Mouse (Mus musculus) forebrain, embryonic 14.5 days (tissue): ENCODE data around the gene Gnpat. TPM values are rescaled to one million over a fixed set of nuclear protein-coding genes. Genes with fewer than 3 reads are reported as not detected.

Experiments
- ATAC-seq: fragments of 200-750 bp; cut with Nextera tagmentation; 2 replicates; pipeline ENCODE4 v1.8.0; 2017; ENCODE audit warnings: mild to moderate bottlenecking, moderate library complexity
- DNase-seq: peaks from one replicate; pipeline ENCODE4 v3.0.0-alpha.2; 2015; ENCODE audit warnings: low spot score
- H3K27ac ChIP-seq: fragments of 300-500 bp; sonication (generic); 2 replicates; pipeline ENCODE4 v1.5.1; 2014; ENCODE audit warnings: low read depth, mild to moderate bottlenecking, control low read depth, low read length, moderate library complexity
- H3K27me3 ChIP-seq: fragments of 300-500 bp; sonication (generic); replicated peaks from 2 replicates; pipeline ENCODE4 v1.6.1; 2014; ENCODE audit warnings: low read length, control low read depth, mixed read lengths; ENCODE audit not compliant: control insufficient read depth, insufficient read depth
- H3K36me3 ChIP-seq: fragments of 300-500 bp; sonication (generic); 2 replicates; pipeline ENCODE4 v1.6.1; 2014; ENCODE audit warnings: low read length, control low read depth; ENCODE audit not compliant: control insufficient read depth, insufficient read depth
- H3K4me1 ChIP-seq: fragments of 300-500 bp; sonication (generic); 2 replicates; pipeline ENCODE4 v1.6.1; 2014; ENCODE audit warnings: antibody characterized with exemption, low read length, control low read depth; ENCODE audit not compliant: control insufficient read depth, insufficient read depth
- H3K4me2 ChIP-seq: fragments of 300-500 bp; sonication (generic); 2 replicates; pipeline ENCODE4 v1.6.1; 2014; ENCODE audit warnings: mild to moderate bottlenecking, control low read depth, low read length
- H3K4me3 ChIP-seq: fragments of 300-500 bp; sonication (generic); 2 replicates; pipeline ENCODE4 v1.5.1; 2014; ENCODE audit warnings: low read depth, low read length, control low read depth
- H3K9ac ChIP-seq: fragments of 300-500 bp; sonication (generic); 2 replicates; pipeline ENCODE4 v1.6.1; 2014; ENCODE audit warnings: mild to moderate bottlenecking, low read length, control low read depth, moderate library complexity
- H3K9me3 ChIP-seq: fragments of 300-500 bp; sonication (generic); replicated peaks from 2 replicates; pipeline ENCODE4 v1.6.1; 2016; ENCODE audit warnings: low read length, control low read depth, mixed read lengths; ENCODE audit not compliant: control insufficient read depth
- WGBS: fragments of 180-500 bp; shearing (Covaris S2); extraction: QIAGEN DNeasy Blood & Tissue Kit; methylation state at CpG from one replicate; pipeline ENCODE4 v1.1.7; 2014; 5-methylcytosine and 5-hydroxymethylcytosine counted together
- polyA plus RNA-seq: library from polyadenylated mRNA; unstranded; fragments of >200 nt; fragmentation: Nextera tagmentation; extraction: Ambion mirVana; gene quantifications from 2 replicates; pipeline ENCODE4 v1.2.1, GENCODE M21; 2014

The Gnpat gene
- polyA plus RNA-seq, 1 experiment from 2014 or later, result 95.5 TPM

DNA sequence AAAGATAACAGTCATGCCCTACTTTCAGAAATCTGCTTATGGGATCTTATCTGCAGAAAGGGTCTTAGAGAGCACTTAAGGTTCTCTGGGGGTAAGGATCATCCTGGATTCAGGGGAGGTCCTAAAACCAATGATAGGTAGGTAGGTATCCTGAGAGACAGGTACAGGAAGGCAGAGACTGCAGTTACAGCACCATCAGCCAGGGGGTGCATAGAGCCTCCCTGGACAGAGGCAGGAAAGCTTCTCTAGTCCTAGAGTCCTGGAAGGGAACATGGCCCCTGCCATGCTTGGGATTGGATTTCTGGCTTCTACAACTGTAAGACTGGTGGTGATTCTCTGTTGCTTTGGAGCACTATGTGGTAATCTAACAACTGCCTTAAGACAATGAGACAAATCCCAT is 3.4 kb upstream of the Gnpat start:
- no peak for ATAC-seq
- H3K36me3 ChIP-seq, result peaks cover 49% of the 10 kb centered on the region
- H3K4me3 ChIP-seq, result no peak overlapping the region

DNA sequence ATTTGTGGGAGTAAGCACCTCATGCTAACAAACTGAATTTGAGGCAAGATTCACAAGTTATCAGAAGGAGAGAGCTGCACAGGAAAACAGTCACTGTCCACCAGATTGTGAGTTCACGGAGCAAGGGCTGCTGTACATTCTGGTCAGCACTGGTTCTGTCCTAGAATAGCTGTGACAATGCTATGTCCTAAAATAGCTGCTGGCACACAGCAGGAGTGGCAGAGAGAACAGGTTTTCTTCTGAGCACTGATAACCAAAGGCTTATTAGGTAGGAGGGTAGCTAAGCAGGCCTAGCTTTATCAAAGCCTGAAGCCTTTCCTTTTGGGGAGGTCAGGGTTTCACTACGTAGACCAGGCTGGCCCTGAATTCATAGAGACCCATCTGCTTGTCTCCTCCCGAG is 2.6 kb upstream of the Gnpat start:
- Histone ChIP-seq H3K4me2 (no peak overlapping the region), H3K9me3 (no peaks in the 10 kb centered on the region; the same call in 1 of the 2 replicates), H3K4me3 (no peak overlapping the region), H3K27ac (no peak overlapping the region), H3K9ac (no peak overlapping the region), H3K36me3 (peaks cover 43% of the 10 kb centered on the region), H3K4me1 (peaks cover 7% of the 10 kb centered on the region), H3K27me3 (no peaks in the 10 kb centered on the region)
- DNase-seq, result no peak
- 95% methylated on average over 3 of the region's 3 CpGs for WGBS
- ATAC-seq, result no peak

More for the DNA sequence above, 3.4 kb upstream of the Gnpat start:
- Histone ChIP-seq H3K9me3 (no peaks in the 10 kb centered on the region; the same call in 1 of the 2 replicates), H3K27ac (no peak overlapping the region), H3K4me2 (no peak overlapping the region), H3K9ac (no peak overlapping the region), H3K27me3 (no peaks in the 10 kb centered on the region), H3K4me1 (peaks cover 7% of the 10 kb centered on the region)
- DNase-seq, result no peak

DNA sequence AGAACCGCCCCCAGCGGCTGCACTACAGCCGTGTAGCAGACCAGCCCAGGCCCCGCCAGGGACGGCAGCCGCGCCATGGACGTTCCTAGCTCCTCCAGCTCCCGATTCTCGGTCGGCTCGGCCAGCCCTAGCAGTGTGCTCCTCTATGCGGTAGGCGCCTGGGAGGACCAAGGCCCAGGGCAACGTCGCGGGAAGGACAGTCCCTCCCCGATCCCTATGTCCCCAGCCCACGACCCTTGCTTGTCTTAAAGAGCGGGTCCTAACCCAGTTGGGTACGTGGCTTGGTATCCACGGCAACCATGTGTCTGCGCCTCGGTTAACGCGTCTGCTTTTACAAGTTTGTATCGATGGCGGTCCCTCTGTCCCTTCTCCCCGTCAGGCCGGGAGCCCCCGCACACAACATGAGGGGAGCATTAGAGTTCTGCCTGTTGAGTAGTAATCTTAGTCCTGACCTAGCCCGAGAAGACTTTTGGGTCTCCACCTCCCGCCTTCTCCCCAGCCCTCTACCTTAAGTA is 387 bp downstream of the Gnpat start:
- peak overlapping the region; percentile 81 for H3K9ac ChIP-seq
- peak overlapping the region; percentile 80 for H3K4me2 ChIP-seq
- H3K4me1 ChIP-seq, result peaks cover 7% of the 10 kb centered on the region
- under 1% methylated on average over 33 of the region's 33 CpGs for WGBS
- H3K27me3 ChIP-seq, result no peaks in the 10 kb centered on the region
- no peaks in the 10 kb centered on the region for H3K9me3 ChIP-seq
- H3K4me3 ChIP-seq, result peak overlapping the region; percentile 64
- H3K36me3 ChIP-seq, result peaks cover 23% of the 10 kb centered on the region
- DNase-seq, result no peak
- ATAC-seq, result peak; percentile 86
- H3K27ac ChIP-seq, result peak overlapping the region; percentile 83

DNA sequence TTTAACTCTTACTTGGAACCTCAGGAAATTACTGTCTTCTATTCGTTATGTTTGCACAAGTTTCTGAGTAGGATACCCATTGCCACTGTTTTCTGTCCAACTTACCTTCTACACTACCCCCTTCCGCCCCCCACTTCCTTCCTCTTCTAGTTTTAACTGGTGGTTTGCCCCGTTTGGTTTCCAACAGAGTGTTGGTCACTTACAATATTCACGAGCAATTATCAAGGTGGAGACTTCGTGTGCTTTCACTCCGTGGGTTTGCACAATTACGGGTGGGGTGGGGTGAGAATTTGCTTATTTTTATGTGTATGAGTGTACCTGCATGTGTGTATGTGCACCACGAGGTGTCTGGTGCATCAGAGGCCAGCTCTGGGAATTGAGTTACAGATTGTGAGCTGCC is 896 bp downstream of the Gnpat start:
- Histone ChIP-seq H3K4me3 (peak overlapping the region; percentile 64), H3K27ac (no peak overlapping the region)
- DNase-seq, result no peak

DNA sequence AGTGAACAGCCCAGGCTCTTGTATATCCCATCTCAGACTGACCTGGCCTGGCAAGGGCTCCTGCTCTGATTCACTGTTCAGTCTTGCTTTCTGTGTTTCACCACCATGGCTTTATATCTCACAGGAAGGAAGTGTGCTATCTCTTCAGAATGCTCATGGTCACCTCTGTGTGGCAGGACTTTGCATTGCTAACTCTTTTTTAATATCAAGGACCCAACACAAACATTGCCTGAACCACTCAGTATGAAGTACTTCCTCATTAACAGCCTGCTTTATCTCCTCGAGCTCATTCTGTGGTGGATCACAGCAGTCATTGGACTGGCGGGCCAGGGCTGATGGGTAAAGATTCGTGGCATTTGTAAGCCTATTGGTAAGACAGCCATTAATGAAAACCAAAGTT is 3.8 kb downstream of the Gnpat start:
- H3K4me2 ChIP-seq, result no peak overlapping the region
- ATAC-seq, result no peak
- H3K9ac ChIP-seq, result no peak overlapping the region
- H3K4me3 ChIP-seq, result no peak overlapping the region
- H3K9me3 ChIP-seq, result no peaks in the 10 kb centered on the region
- no peak overlapping the region for H3K27ac ChIP-seq
- H3K27me3 ChIP-seq, result no peaks in the 10 kb centered on the region
- no peak for DNase-seq
- H3K4me1 ChIP-seq, result peaks cover 7% of the 10 kb centered on the region
- 84% methylated on average over 3 of the region's 3 CpGs for WGBS
- H3K36me3 ChIP-seq, result peaks cover 15% of the 10 kb centered on the region

More for the DNA sequence above, 896 bp downstream of the Gnpat start:
- Histone ChIP-seq H3K4me1 (peaks cover 7% of the 10 kb centered on the region), H3K9ac (peak overlapping the region; percentile 81), H3K36me3 (peaks cover 19% of the 10 kb centered on the region), H3K27me3 (no peaks in the 10 kb centered on the region), H3K4me2 (peak overlapping the region; percentile 80), H3K9me3 (no peaks in the 10 kb centered on the region)
- WGBS, result 14% methylated on average over 8 of the region's 8 CpGs
- no peak for ATAC-seq

DNA sequence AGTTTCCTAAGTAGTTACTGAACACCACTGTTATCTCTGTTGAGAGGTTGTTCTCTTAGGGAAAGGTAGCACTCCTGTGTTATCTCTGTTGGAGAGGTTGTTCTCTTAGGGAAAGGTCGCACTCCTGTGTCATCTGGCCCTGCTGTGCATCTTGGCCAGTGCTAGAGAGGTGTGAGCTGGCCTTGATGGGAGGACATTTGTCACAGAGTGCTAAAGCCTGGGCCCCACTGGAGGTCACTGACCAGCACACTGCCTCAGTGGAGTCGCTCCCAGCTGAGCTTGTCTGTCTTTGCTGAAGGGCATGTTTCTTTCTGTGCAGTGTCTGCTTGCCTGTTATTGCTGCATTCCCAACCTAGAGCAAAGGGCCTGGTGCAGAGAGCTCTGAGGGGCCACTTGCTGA is 4.3 kb downstream of the Gnpat start:
- Histone ChIP-seq H3K4me3 (no peak overlapping the region), H3K9ac (no peak overlapping the region), H3K4me1 (peaks cover 7% of the 10 kb centered on the region), H3K27ac (no peak overlapping the region), H3K4me2 (no peak overlapping the region), H3K27me3 (no peaks in the 10 kb centered on the region), H3K36me3 (peaks cover 19% of the 10 kb centered on the region), H3K9me3 (no peaks in the 10 kb centered on the region)
- WGBS, result 98% methylated on average over 2 of the region's 2 CpGs
- no peak for DNase-seq
- no peak for ATAC-seq

DNA sequence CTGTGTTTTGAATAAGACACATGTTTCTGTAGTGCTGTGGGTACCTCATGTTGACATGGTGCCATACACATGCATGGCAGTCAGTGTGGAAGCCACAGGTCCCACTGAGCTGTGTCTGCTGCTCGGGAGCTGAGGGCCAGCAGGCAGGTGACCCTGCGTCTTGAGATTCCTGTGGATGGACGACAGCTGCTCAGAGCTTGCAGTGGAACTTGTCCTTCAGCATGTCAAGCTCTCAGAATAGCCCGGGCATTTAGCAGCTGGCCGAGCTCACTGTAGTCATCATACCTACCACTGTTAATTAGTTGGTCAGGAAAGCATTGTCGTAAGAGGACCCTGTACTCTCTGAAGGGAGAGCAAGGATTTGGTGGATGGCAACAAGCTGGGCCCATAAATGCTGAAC is 6.9 kb downstream of the Gnpat start:
- H3K36me3 ChIP-seq, result peaks cover 43% of the 10 kb centered on the region
- H3K4me2 ChIP-seq, result no peak overlapping the region
- no peak for ATAC-seq
- H3K4me3 ChIP-seq, result no peak overlapping the region
- WGBS, result 86% methylated on average over 6 of the region's 6 CpGs
- H3K9ac ChIP-seq, result no peak overlapping the region
- no peaks in the 10 kb centered on the region for H3K4me1 ChIP-seq
- no peaks in the 10 kb centered on the region for H3K9me3 ChIP-seq
- no peaks in the 10 kb centered on the region for H3K27me3 ChIP-seq
- no peak overlapping the region for H3K27ac ChIP-seq
- DNase-seq, result no peak

DNA sequence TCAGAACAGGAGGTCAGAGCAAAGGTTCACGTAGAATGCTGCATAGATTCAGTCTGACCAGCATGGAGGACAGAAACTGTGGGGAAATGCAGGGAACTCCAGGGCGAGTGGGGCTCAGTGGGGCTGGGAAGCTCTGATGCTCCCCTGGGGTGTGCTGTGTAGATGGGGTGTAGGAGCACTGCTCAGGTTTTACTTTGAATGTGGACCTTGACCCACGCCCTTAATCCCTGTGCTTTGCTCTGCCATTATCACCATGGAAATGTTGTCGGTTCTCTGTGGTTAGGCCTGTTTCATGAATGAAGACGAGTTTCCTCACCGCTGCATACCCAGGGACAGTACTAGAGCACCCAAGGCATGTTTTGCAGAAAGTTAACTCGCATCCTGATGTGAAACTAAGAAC is 8.6 kb downstream of the Gnpat start:
- no peaks in the 10 kb centered on the region for H3K4me1 ChIP-seq
- no peaks in the 10 kb centered on the region for H3K9me3 ChIP-seq
- ATAC-seq (no peak), DNase-seq (no peak)
- H3K36me3 ChIP-seq, result peaks cover 58% of the 10 kb centered on the region
- H3K4me3 ChIP-seq, result no peak overlapping the region
- WGBS, result 95% methylated on average over 7 of the region's 7 CpGs
- H3K27me3 ChIP-seq, result no peaks in the 10 kb centered on the region
- H3K4me2 ChIP-seq, result no peak overlapping the region
- H3K27ac ChIP-seq, result no peak overlapping the region
- no peak overlapping the region for H3K9ac ChIP-seq

DNA sequence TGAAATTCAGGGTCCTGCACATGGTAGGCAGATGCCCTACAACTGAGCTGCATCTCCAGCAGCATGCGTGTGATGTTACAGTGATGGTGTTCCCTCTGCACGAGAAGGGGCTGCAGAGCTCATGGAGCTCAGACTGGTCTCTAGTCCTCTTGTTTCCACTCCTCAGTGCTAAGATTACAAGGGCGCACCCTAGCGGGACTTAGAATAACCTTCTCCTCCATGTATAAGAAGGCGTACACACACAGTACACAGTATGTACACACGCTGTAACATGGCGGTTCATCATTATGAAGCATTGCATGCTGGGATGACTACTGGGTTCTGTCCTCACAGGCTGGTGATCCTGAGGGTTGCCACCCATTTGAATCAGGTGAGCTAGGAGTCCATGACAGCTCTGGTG is 9.2 kb downstream of the Gnpat start:
- peaks cover 64% of the 10 kb centered on the region for H3K36me3 ChIP-seq
- H3K4me1 ChIP-seq, result no peaks in the 10 kb centered on the region
- 92% methylated on average over 7 of the region's 7 CpGs for WGBS
- no peaks in the 10 kb centered on the region for H3K27me3 ChIP-seq
- H3K4me3 ChIP-seq, result no peak overlapping the region
- no peak overlapping the region for H3K4me2 ChIP-seq
- ATAC-seq (no peak), DNase-seq (no peak)
- H3K9me3 ChIP-seq, result no peaks in the 10 kb centered on the region
- no peak overlapping the region for H3K9ac ChIP-seq
- H3K27ac ChIP-seq, result no peak overlapping the region
